Mouse (Mus musculus) hindbrain, embryonic 12.5 days (tissue): ENCODE results near the gene Slc22a29. TPM values are rescaled to one million over a fixed set of nuclear protein-coding genes. Genes with fewer than 3 reads are reported as not detected.
"Not testable (repeated sequence)": the region's sequence is repeated elsewhere in the genome, so short reads cannot be mapped to it uniquely, and the experiment has no call there.

Source experiments
- ATAC-seq: fragments of 200-750 bp; cut with Nextera tagmentation; 2 replicates; pipeline ENCODE4 v1.8.0; 2017; ENCODE audit warnings: moderate TSS enrichment; ENCODE audit not compliant: low FRiP score
- H3K27ac ChIP-seq: fragments of 300-500 bp; sonication (generic); 2 replicates; pipeline ENCODE4 v1.5.1; 2016; ENCODE audit warnings: mild to moderate bottlenecking
- H3K27me3 ChIP-seq: fragments of 300-500 bp; sonication (generic); 2 replicates; pipeline ENCODE4 v1.6.1; 2016; ENCODE audit warnings: mild to moderate bottlenecking
- H3K36me3 ChIP-seq: fragments of 300-500 bp; sonication (generic); 2 replicates; pipeline ENCODE4 v1.6.1; 2016; ENCODE audit warnings: mild to moderate bottlenecking
- H3K4me1 ChIP-seq: fragments of 300-500 bp; sonication (generic); 2 replicates; pipeline ENCODE4 v1.6.1; 2016
- H3K4me2 ChIP-seq: fragments of 300-500 bp; sonication (generic); replicated peaks from 2 replicates; pipeline ENCODE4 v1.6.1; 2016; ENCODE audit warnings: mild to moderate bottlenecking
- H3K4me3 ChIP-seq: fragments of 300-500 bp; sonication (generic); 2 replicates; pipeline ENCODE4 v1.5.1; 2016; ENCODE audit warnings: mild to moderate bottlenecking
- H3K9ac ChIP-seq: fragments of 300-500 bp; sonication (generic); 2 replicates; pipeline ENCODE4 v1.6.1; 2016; ENCODE audit warnings: mild to moderate bottlenecking, moderate library complexity
- H3K9me3 ChIP-seq: fragments of 300-500 bp; sonication (generic); replicated peaks from 2 replicates; pipeline ENCODE4 v1.6.1; 2016; ENCODE audit warnings: mild to moderate bottlenecking
- WGBS: fragments of 180-500 bp; shearing (Covaris S2); methylation state at CpG from one replicate; pipeline ENCODE4 v1.1.7; 2016; 5-methylcytosine and 5-hydroxymethylcytosine counted together
- polyA plus RNA-seq: library from polyadenylated mRNA; unstranded; fragments of >200 nt; fragmentation: Nextera tagmentation; extraction: Ambion mirVana; gene quantifications from 2 replicates; pipeline ENCODE4 v1.2.1, GENCODE M21; 2016

Gene Slc22a29
- polyA plus RNA-seq, result not detected in 2 replicates

DNA sequence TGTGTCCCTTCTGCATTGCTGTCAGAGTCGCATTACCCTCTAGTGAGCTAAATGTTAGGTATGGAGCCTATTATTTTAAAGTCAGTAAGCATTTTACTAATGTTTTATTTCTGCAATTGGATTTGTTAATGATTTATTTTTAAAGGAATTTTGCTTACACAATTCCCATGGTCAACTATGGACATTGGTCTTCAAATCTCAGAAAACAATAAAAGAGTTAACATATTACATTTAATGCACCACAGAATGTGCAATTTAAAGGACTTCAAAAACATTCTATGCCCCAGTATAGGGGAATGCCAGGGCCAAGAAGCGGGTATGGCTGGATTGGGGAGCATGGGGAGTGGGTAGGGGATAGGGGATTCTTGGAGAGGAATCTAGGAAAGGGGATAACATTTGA, at the start of gene Slc22a29:
TSS of gene Slc22a29 (minus strand) at position 101 of the 400 bp plus-strand sequence.
- Histone ChIP-seq H3K27me3 (no peaks in the 10 kb centered on the region), H3K4me1 (no peaks in the 10 kb centered on the region), H3K4me2 (no peak within 1 kb of the TSS), H3K4me3 (no peak within 1 kb of the TSS), H3K9ac (no peak within 1 kb of the TSS), H3K9me3 (peaks cover 9% of the 10 kb centered on the region; the same call in 1 of the 2 replicates), H3K27ac (no peak within 1 kb of the TSS), H3K36me3 (no peaks in the 10 kb centered on the region)
- 81% methylated on average over 2 of the region's 2 CpGs for WGBS
- ATAC-seq, result no peak

DNA sequence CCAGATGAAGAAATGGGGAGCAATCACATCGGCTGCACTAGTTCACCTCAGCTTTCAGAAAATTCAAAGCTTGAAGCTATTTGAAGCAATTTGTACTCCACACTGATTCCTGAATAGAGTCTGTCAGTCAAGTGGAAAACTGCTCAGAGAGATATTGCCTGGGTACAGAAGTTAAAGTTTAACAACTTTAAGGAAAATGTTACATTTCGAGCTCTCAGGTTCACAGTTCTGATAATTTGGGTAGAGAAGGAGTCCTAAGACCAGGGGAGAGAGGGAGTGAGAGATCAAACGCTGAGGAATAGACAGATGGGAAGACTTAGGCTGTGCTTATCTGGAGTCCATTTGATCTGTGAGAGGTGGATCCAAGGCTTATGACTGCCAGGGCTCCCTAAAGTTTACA, 46.6 kb upstream of the Slc22a29 start:
- 76% methylated on average over 3 of the region's 3 CpGs for WGBS
- Histone ChIP-seq H3K27ac (no peak overlapping the region), H3K36me3 (no peaks in the 10 kb centered on the region), H3K4me3 (no peak overlapping the region), H3K27me3 (no peaks in the 10 kb centered on the region), H3K9ac (no peak overlapping the region), H3K9me3 (peaks cover 3% of the 10 kb centered on the region; the same call in 1 of the 2 replicates), H3K4me1 (no peaks in the 10 kb centered on the region), H3K4me2 (no peak overlapping the region)
- ATAC-seq, result no peak

DNA sequence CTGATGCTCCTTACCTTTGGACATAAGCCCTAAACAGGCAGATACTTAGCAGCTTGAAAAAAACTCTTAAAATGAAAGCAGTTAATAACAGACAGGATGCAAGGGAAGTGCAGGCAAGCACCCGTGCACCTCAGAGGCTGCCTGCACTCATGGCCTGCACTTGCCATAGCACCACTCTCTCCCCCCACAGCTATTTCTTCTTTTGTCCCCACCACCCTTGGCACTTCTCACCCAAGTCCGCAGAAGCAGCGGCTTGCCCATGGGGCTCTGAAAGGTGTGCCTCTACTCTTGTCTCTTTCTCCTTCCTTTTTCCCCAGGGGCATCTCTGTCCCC, 34.0 kb upstream of the Slc22a29 start:
- peaks cover 18% of the 10 kb centered on the region; the same call in 1 of the 2 replicates for H3K9me3 ChIP-seq
- H3K9ac ChIP-seq, result peak overlapping the region; percentile 68; the same call in 1 of the 2 replicates
- 28% methylated on average over 3 of the region's 3 CpGs for WGBS
- peak overlapping the region; percentile 57 for H3K4me3 ChIP-seq
- no peaks in the 10 kb centered on the region for H3K4me1 ChIP-seq
- H3K27me3 ChIP-seq, result no peaks in the 10 kb centered on the region
- H3K4me2 ChIP-seq, result peak overlapping the region; percentile 66
- ATAC-seq, result peak; percentile 48; the same call in 1 of the 2 replicates
- no peak overlapping the region for H3K27ac ChIP-seq
- no peaks in the 10 kb centered on the region for H3K36me3 ChIP-seq

DNA sequence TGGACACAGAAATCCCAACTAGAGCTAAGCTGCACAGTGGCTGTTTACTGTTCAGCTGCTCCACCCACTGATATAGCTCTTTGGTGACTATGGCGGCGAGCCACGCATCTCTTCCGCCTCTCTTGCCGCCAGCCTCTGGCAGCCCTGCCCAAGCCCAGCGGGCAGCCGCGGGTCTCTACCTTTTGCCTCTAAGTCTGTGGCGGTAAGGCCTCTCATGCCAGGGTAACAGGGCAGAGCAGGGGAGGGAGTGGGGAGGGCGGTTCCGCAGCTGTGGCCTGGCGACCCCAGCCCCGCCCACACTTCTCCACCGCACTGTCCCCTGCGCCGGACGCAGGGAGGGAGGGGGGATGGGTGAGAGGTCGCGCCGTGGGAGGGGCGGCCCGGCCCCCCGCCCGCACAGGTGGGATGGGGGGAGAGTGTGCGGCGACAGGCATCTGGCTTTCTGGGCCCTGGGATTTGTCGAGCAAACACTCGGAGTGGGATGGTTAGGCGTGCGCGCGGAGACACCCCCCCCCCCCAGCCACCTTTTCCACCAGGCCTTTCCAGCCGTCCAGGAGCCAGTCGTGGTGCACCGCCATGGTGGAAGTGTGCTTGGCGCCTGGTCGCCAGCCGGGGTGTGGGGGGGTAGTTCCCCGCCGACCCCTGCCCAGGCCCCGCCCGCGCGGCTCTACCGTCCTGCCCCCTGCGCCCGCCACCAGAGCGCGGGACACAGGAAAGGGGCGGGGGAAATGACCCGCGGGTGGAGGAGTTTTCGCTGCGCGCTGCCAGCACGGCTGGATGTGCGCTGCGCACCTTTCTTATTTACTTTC, 33.4 kb upstream of the Slc22a29 start:
- peak; percentile 96 for ATAC-seq
- Histone ChIP-seq H3K4me1 (no peaks in the 10 kb centered on the region), H3K27me3 (no peaks in the 10 kb centered on the region), H3K9ac (peak overlapping the region; percentile 68), H3K9me3 (peaks cover 15% of the 10 kb centered on the region; the same call in 1 of the 2 replicates), H3K27ac (peak overlapping the region; percentile 68), H3K4me3 (peak overlapping the region; percentile 57), H3K4me2 (peak overlapping the region; percentile 66), H3K36me3 (no peaks in the 10 kb centered on the region)
- 7% methylated on average over 39 of the region's 58 CpGs for WGBS

DNA sequence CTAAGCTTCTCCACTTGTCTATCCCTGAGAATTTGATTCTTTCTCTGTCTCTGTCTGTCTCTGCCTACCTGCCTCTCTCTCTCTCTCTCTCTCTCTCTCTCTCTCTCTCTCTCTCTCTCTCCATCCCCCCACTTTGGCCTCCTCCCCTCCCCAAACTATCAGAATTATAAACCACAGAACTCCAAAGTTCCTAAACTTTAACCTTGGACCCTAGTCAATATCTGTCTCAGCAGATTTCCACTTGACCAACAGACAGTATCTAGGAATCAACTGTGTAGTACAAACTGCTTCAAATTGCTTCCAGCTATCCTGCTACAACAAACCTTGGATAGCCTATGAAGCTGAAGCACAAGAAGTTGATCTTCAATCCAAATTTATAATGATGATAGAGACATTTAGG, 10.2 kb upstream of the Slc22a29 start:
- no peaks in the 10 kb centered on the region for H3K27me3 ChIP-seq
- ATAC-seq, result no peak
- H3K4me2 ChIP-seq, result no peak overlapping the region
- H3K9ac ChIP-seq, result no peak overlapping the region
- H3K4me3 ChIP-seq, result no peak overlapping the region
- H3K27ac ChIP-seq, result no peak overlapping the region
- H3K9me3 ChIP-seq, result peaks cover 8% of the 10 kb centered on the region; the same call in 1 of the 2 replicates
- H3K4me1 ChIP-seq, result no peaks in the 10 kb centered on the region
- H3K36me3 ChIP-seq, result no peaks in the 10 kb centered on the region

DNA sequence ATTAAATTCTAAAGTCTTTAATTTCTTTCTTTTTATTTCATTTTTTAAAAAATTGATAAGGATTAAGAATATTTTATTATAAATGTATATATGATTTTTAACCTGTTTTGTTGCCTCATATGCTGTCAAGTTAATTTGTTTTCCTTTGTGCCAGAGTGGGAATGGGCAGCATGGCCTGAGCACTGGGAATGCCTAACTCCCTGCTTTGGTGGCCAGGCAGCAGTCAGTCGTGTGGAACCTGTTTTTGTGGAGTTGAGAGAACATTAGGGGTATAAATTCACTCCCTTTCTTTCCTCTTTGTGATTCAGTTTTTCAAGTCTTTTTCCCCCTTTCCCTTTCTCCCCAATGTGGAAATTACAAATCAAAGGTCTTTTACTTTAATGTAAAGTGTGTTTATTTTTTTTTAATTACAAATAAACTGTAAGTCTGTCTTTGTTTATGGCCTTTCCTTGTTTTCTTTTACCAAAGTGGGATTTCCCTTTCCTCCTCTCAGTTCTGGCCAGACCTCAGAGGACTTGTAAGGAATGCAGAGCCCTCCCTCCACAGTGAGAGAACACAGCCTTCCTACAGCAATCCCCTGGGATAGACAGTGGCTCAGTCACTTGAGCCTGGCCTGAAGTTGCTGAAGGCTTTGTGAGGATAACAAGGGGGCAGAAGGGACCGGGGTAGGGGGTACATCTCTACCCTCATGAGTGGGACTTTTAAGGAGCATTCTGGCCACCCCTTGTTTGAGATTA, 69.7 kb downstream of the Slc22a29 start:
- Histone ChIP-seq H3K36me3 (no peaks in the 10 kb centered on the region), H3K27me3 (no peaks in the 10 kb centered on the region), H3K27ac (no peak overlapping the region), H3K4me2 (no peak overlapping the region), H3K4me1 (no peaks in the 10 kb centered on the region), H3K4me3 (no peak overlapping the region), H3K9me3 (peaks cover 31% of the 10 kb centered on the region), H3K9ac (no peak overlapping the region)
- 47% methylated on average over 2 of the region's 2 CpGs for WGBS
- ATAC-seq, result no peak

DNA sequence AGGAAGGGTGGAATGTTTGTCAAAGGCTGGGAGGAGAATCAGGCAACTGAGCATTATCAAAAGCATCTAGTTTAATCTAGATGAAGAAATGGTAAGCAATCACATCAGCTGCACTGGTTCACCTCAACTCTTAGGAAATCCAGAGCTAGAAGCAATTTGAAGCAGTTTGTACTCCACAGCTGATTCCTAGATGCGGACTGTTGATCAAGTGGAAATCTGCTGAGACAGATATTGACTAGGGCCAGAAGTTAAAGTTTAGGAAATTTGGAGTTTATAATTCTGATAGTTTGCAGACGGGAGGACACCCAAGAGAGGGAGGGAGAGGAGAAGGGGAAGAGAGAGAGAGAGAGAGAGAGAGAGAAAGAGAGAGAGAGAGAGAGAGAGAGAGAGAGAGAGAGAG, 76.0 kb downstream of the Slc22a29 start:
- WGBS, result 96% methylated on average over 2 of the region's 2 CpGs
- H3K36me3 ChIP-seq, H3K27ac ChIP-seq, H3K4me1 ChIP-seq, H3K9me3 ChIP-seq, H3K27me3 ChIP-seq, ATAC-seq, H3K4me2 ChIP-seq, H3K9ac ChIP-seq, H3K4me3 ChIP-seq: not testable (repeated sequence)

DNA sequence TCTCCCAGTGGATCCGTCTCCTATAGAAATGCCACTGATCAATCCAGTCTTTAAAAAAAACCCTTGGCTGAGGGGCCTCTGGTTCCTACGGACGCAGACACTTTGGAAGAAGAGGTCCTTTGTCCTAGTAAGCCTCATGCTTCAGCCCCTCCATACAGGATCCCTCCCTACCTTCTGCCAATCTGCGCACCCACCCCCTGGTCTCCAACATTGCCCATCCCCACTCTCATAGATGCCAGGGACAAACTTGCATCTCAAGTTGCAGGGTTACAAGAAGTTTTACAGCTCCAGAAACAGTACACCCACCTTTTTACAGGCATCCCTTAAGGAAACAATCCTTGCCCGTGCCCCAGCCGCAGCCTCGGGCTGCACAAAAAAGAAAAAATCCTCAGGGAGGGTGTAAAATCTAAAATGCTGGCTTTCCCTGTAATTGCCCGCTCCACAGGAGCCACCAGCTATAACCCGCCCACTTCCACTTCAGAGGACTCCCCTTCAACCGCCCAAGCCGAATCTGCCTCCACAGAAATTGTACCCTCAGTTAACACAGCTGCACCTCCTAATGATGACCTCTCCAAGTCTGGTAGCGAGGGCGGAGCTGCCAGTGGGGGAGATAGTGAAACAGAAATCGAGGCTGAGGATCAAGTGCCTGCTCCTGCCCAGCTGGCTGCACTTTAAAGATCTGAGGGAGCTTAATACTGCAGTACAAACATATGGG, 84.4 kb downstream of the Slc22a29 start:
- not testable (repeated sequence) for ATAC-seq, H3K4me1 ChIP-seq, H3K27me3 ChIP-seq, H3K9ac ChIP-seq, H3K27ac ChIP-seq, H3K4me3 ChIP-seq, H3K36me3 ChIP-seq, H3K4me2 ChIP-seq
- 78% methylated on average over 14 of the region's 14 CpGs for WGBS
- peaks cover 12% of the 10 kb centered on the region for H3K9me3 ChIP-seq

DNA sequence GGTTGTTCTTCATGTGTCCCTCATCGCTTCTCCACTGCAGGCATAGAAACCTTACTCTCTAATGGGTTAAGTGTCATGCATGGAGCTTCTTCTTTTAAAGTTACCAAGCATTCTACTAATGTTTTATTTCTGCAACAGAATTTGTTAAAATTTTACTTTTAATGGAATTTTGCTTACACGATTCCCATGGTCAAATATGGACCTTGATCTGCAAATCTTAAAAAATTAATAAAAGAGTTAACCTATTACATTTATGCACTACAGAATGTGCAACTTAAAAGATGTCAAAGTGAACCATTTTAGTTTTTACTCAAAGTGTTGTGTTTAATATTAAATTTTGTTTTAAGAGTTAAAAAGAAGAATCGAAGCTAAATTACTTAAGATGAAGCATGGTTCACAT, 86.8 kb downstream of the Slc22a29 start, which contains the start of gene Slc22a28:
TSS of gene Slc22a28 (minus strand) at position 102 of the 400 bp plus-strand sequence.
- H3K9ac ChIP-seq, H3K27ac ChIP-seq, H3K4me2 ChIP-seq, H3K27me3 ChIP-seq, H3K36me3 ChIP-seq, H3K4me3 ChIP-seq, ATAC-seq, H3K4me1 ChIP-seq: not testable (repeated sequence)
- WGBS, result 95% methylated on average over 2 of the region's 3 CpGs
- H3K9me3 ChIP-seq, result peaks cover 15% of the 10 kb centered on the region

Other genes starting within 250 kb of the Slc22a29 start
- not detected in 2 replicates for gene Slc22a28, start 86.9 kb downstream of the Slc22a29 start, polyA plus RNA-seq
- gene Slc22a30, start 186.2 kb upstream of the Slc22a29 start, polyA plus RNA-seq, result not detected in 2 replicates